ENCODE assay signal across 13 mouse cellular contexts in the genomic region with DNA sequence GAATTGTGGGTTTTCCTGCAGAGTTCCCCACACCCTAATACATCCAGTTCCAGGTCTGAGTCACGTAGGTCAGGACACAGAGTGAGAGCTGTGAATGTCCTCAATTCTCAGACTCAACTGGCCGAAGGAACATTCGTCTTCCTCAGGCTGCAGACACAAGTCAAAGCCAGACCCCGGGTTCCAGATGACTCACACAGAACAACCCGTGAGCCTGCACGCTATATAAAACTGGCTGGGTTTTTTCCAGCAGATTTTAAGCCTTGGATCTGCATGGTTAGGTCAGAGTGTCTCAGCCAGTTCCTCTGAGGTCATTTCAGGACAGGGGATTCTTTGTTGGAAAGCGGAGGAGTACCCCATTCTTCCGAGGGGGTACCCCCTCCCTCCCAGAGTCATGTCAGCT.
DNase-seq lines count a peak whose midpoint lies in the region; ATAC-seq lines count a peak whose summit lies in the region.
"Had no signal": no experiment of that assay in that cellular context is flagged by ENCODE, and none has a peak within 500 bp of the region (broad histone marks: within the 10 kb centered on the region; RNA-seq: fewer than 3 reads in every experiment).

No protein-coding gene starts in this region.

- no peaks in the 10 kb centered on the region; the same call in 1 of the 2 replicates for H3K9me3 ChIP-seq in kidney, embryonic 14.5 days (ENCODE audit: control insufficient read depth, low read length)
- H3K9me3 ChIP-seq in hindbrain, embryonic 12.5 days (replicated peaks) = no peaks in the 10 kb centered on the region

- H3K4me3 ChIP-seq in kidney, embryonic 14.5 days (ENCODE audit: low read length) = no peak overlapping the region
- no peak overlapping the region for H3K4me3 ChIP-seq in hindbrain, embryonic 12.5 days

- no peak overlapping the region for H3K9ac ChIP-seq in kidney, embryonic 14.5 days (ENCODE audit: low read depth, low read length)
- H3K9ac ChIP-seq in hindbrain, embryonic 12.5 days = no peak overlapping the region
- H3K9ac ChIP-seq: liver, postnatal 0 days had no signal

- 51% methylated on average over 8 of the region's 8 CpGs for WGBS in kidney, embryonic 14.5 days
- WGBS in hindbrain, embryonic 12.5 days = 71% methylated on average over 8 of the region's 8 CpGs

- H3K4me2 ChIP-seq in kidney, embryonic 14.5 days (replicated peaks; ENCODE audit: low read depth, low read length) = no peak overlapping the region
- H3K4me2 ChIP-seq in hindbrain, embryonic 12.5 days (replicated peaks) = no peak overlapping the region

- no peak overlapping the region for H3K27ac ChIP-seq in kidney, embryonic 14.5 days (ENCODE audit: low read depth, low read length)
- H3K27ac ChIP-seq in hindbrain, embryonic 12.5 days = peak overlapping the region; percentile 71
- H3K27ac ChIP-seq: macrophage had no signal

- DNase-seq in adrenal gland, adult 2 months = peak; percentile 30
- DNase-seq in adrenal gland, postnatal 4 days (ENCODE audit: low spot score in 2 of 2) = no peak
- peak; percentile 25 for DNase-seq in kidney, postnatal 14 days
- DNase-seq in Muller cell, postnatal 12 days (ENCODE audit: inconsistent ontology term) = peak; percentile 63
- DNase-seq in right cerebral cortex, postnatal 36 days (ENCODE audit: low spot score in 2 of 2) = no peak
- no peak for DNase-seq in heart, adult 9 months (ENCODE audit: low spot score in 2 of 2)
- DNase-seq: cerebellum, adult 8-10 months; heart, adult 18-20 months; liver, postnatal 0 days; thymus, postnatal 14 days had no signal

- no peaks in the 10 kb centered on the region for H3K36me3 ChIP-seq in kidney, embryonic 14.5 days (ENCODE audit: control insufficient read depth, insufficient read depth, low read length)
- no peaks in the 10 kb centered on the region for H3K36me3 ChIP-seq in hindbrain, embryonic 12.5 days

- H3K4me1 ChIP-seq in kidney, embryonic 14.5 days (ENCODE audit: control insufficient read depth, insufficient read depth, low read length) = peaks cover 25% of the 10 kb centered on the region
- H3K4me1 ChIP-seq in hindbrain, embryonic 12.5 days = peaks cover 24% of the 10 kb centered on the region

- H3K27me3 ChIP-seq in kidney, embryonic 14.5 days (ENCODE audit: control insufficient read depth, insufficient read depth, low read length) = no peaks in the 10 kb centered on the region
- peaks cover 3% of the 10 kb centered on the region; the same call in 1 of the 2 replicates for H3K27me3 ChIP-seq in hindbrain, embryonic 12.5 days

- ATAC-seq in kidney, embryonic 14.5 days (ENCODE audit: low FRiP score, low TSS enrichment) = no peak
- no peak for ATAC-seq in hindbrain, embryonic 12.5 days (ENCODE audit: low FRiP score)
- ATAC-seq: liver, postnatal 0 days had no signal

Comparison
In these comparisons a context has a peak if more than half of its experiments do, and no peak if none do; other contexts are left out.
1. DNase-seq: peak in adrenal gland, adult 2 months (single experiment), kidney, postnatal 14 days (single experiment) and Muller cell, postnatal 12 days (single experiment); none in adrenal gland, postnatal 4 days (0 of 2), right cerebral cortex, postnatal 36 days (0 of 2) and heart, adult 9 months (0 of 2).